22 mouse cellular contexts compared by ENCODE assay signal in the genomic region with DNA sequence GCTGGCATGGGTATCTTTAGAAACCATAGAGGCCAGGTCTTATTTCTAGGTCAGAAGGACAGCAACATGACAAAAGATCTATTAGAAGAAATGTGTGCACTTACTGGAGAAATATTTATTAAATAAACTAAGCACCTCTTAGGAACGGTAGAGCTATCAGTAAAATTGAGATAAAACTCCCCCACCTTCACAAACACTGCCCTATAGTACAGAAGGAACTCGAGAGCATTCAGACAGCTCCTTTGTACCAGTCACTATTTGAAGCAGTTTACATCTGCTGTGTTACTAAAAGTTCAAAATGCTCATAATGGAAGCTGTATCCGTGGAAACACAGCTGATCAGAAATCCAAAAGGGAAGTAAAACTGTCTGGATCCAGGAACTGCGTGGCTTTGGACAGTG. TPM values are rescaled to one million over a fixed set of nuclear protein-coding genes. Genes with fewer than 3 reads are reported as not detected.
DNase-seq lines count a peak whose midpoint lies in the region; ATAC-seq and TF ChIP-seq lines count a peak whose summit lies in the region.
"Had no signal": no experiment of that assay in that cellular context is flagged by ENCODE, and none has a peak within 500 bp of the region (broad histone marks: within the 10 kb centered on the region; RNA-seq: fewer than 3 reads in every experiment).

No protein-coding gene starts in this region.

- no peak for TF ChIP-seq POLR2A in myocyte (IDR thresholded peaks at IDR 0.05; ENCODE audit: insufficient read length, low read depth)

- no peak overlapping the region for H3K9ac ChIP-seq in embryonic facial prominence, embryonic 14.5 days (ENCODE audit: low read depth, low read length)
- no peak overlapping the region for H3K9ac ChIP-seq in heart, embryonic 13.5 days
- H3K9ac ChIP-seq in lung, embryonic 15.5 days: no peak overlapping the region
- H3K9ac ChIP-seq: embryonic facial prominence, embryonic 13.5 days; hindbrain, embryonic 14.5 days; liver, postnatal 0 days; neural tube, embryonic 13.5 days had no signal

- 70% methylated on average over 4 of the region's 4 CpGs for WGBS in embryonic facial prominence, embryonic 14.5 days
- WGBS in embryonic facial prominence, embryonic 10.5 days: 79% methylated on average over 4 of the region's 4 CpGs
- 49% methylated on average over 4 of the region's 4 CpGs for WGBS in heart, embryonic 13.5 days
- WGBS in lung, embryonic 15.5 days: 28% methylated on average over 4 of the region's 4 CpGs

- no peak overlapping the region for H3ac ChIP-seq in myocyte (ENCODE audit: control insufficient read depth, insufficient read length)

- ATAC-seq in embryonic facial prominence, embryonic 14.5 days (ENCODE audit: low read depth): 0 out of 2 replicates have a peak, but pooled peaks have one; percentile 9
- ATAC-seq in heart, embryonic 13.5 days (ENCODE audit: extremely low read depth, insufficient number of reproducible peaks, low FRiP score, low TSS enrichment): no peak
- ATAC-seq in lung, embryonic 15.5 days (ENCODE audit: borderline replicate concordance, extremely low read depth, low FRiP score, low TSS enrichment): no peak
- ATAC-seq: activated CD4-positive, CD25-positive, alpha-beta regulatory T cell, adult 4 months; forebrain, embryonic 16.5 days; intestine, embryonic 16.5 days; liver, postnatal 0 days had no signal

- no peaks in the 10 kb centered on the region for H3K27me3 ChIP-seq in embryonic facial prominence, embryonic 14.5 days (replicated peaks; ENCODE audit: control insufficient read depth, insufficient read depth, low read length)
- no peaks in the 10 kb centered on the region for H3K27me3 ChIP-seq in embryonic facial prominence, embryonic 10.5 days (replicated peaks; ENCODE audit: low read depth, poor library complexity, severe bottlenecking)
- no peaks in the 10 kb centered on the region for H3K27me3 ChIP-seq in heart, embryonic 13.5 days (replicated peaks)
- H3K27me3 ChIP-seq in lung, embryonic 15.5 days: no peaks in the 10 kb centered on the region
- peaks cover 10% of the 10 kb centered on the region for H3K27me3 ChIP-seq in myocyte (ENCODE audit: control insufficient read depth, insufficient read depth, insufficient read length)
- H3K27me3 ChIP-seq: embryonic facial prominence, embryonic 13.5 days; neural tube, embryonic 13.5 days had no signal

- H3K4me1 ChIP-seq in embryonic facial prominence, embryonic 14.5 days (ENCODE audit: control insufficient read depth, insufficient read depth, low read length): no peaks in the 10 kb centered on the region
- H3K4me1 ChIP-seq in embryonic facial prominence, embryonic 10.5 days: peaks cover 20% of the 10 kb centered on the region
- peaks cover 36% of the 10 kb centered on the region for H3K4me1 ChIP-seq in heart, embryonic 13.5 days
- H3K4me1 ChIP-seq in lung, embryonic 15.5 days: peaks cover 5% of the 10 kb centered on the region; the same call in 1 of the 2 replicates
- H3K4me1 ChIP-seq: limb, embryonic 10.5 days; neural tube, embryonic 13.5 days had no signal

- H3K36me3 ChIP-seq in embryonic facial prominence, embryonic 14.5 days (ENCODE audit: control insufficient read depth, insufficient read depth, low read length): no peaks in the 10 kb centered on the region
- H3K36me3 ChIP-seq in embryonic facial prominence, embryonic 10.5 days (replicated peaks): no peaks in the 10 kb centered on the region
- H3K36me3 ChIP-seq in heart, embryonic 13.5 days: no peaks in the 10 kb centered on the region
- H3K36me3 ChIP-seq in lung, embryonic 15.5 days: no peaks in the 10 kb centered on the region
- H3K36me3 ChIP-seq in myocyte (ENCODE audit: control insufficient read depth, insufficient read depth): no peaks in the 10 kb centered on the region
- H3K36me3 ChIP-seq: embryonic facial prominence, embryonic 13.5 days; G1E; limb, embryonic 10.5 days; neural tube, embryonic 13.5 days had no signal

- H3K4me2 ChIP-seq in embryonic facial prominence, embryonic 14.5 days (ENCODE audit: low read depth, low read length): no peak overlapping the region
- peak overlapping the region; percentile 56 for H3K4me2 ChIP-seq in heart, embryonic 13.5 days
- peak overlapping the region; percentile 32; the same call in 1 of the 2 replicates for H3K4me2 ChIP-seq in lung, embryonic 15.5 days
- peak overlapping the region; percentile 35 for H3K4me2 ChIP-seq in myocyte (ENCODE audit: low read depth)
- H3K4me2 ChIP-seq: embryonic facial prominence, embryonic 13.5 days; hindbrain, embryonic 14.5 days; neural tube, embryonic 13.5 days had no signal

- H3K9me3 ChIP-seq in embryonic facial prominence, embryonic 14.5 days (ENCODE audit: control insufficient read depth, low read length): no peaks in the 10 kb centered on the region
- no peaks in the 10 kb centered on the region for H3K9me3 ChIP-seq in embryonic facial prominence, embryonic 10.5 days
- H3K9me3 ChIP-seq in heart, embryonic 13.5 days: no peaks in the 10 kb centered on the region
- no peaks in the 10 kb centered on the region for H3K9me3 ChIP-seq in lung, embryonic 15.5 days
- H3K9me3 ChIP-seq: embryonic facial prominence, embryonic 13.5 days; limb, embryonic 10.5 days; neural tube, embryonic 13.5 days had no signal

- no peak overlapping the region for H3K27ac ChIP-seq in embryonic facial prominence, embryonic 14.5 days (replicated peaks; ENCODE audit: low read depth, low read length)
- no peak overlapping the region for H3K27ac ChIP-seq in embryonic facial prominence, embryonic 10.5 days (replicated peaks)
- peak overlapping the region; percentile 57; the same call in 1 of the 2 replicates for H3K27ac ChIP-seq in heart, embryonic 13.5 days (replicated peaks)
- H3K27ac ChIP-seq in lung, embryonic 15.5 days: peak overlapping the region; percentile 73; the same call in 1 of the 2 replicates
- H3K27ac ChIP-seq: embryonic facial prominence, embryonic 13.5 days; hindbrain, embryonic 14.5 days; limb, embryonic 10.5 days; neural tube, embryonic 13.5 days had no signal

- DNase-seq in embryonic facial prominence, embryonic 14.5 days (ENCODE audit: low spot score): no peak
- DNase-seq in embryonic facial prominence, embryonic 10.5 days (ENCODE audit: low spot score): no peak
- no peak for DNase-seq in heart, postnatal 25 days (ENCODE audit: low spot score)
- no peak for DNase-seq in lung, postnatal 36 days
- no peak for DNase-seq in cerebellum, postnatal 14 days
- DNase-seq: adrenal gland, postnatal 10 days; cerebellum, adult 9-10 months; gastrocnemius, postnatal 10 days; liver, postnatal 0 days; spleen, adult 18-20 months had no signal

- H3K4me3 ChIP-seq in embryonic facial prominence, embryonic 14.5 days (ENCODE audit: low read depth, low read length): no peak overlapping the region
- no peak overlapping the region for H3K4me3 ChIP-seq in embryonic facial prominence, embryonic 10.5 days
- no peak overlapping the region for H3K4me3 ChIP-seq in heart, embryonic 13.5 days
- no peak overlapping the region for H3K4me3 ChIP-seq in lung, embryonic 15.5 days
- H3K4me3 ChIP-seq in myocyte: no peak overlapping the region
- H3K4me3 ChIP-seq: embryonic facial prominence, embryonic 13.5 days; limb, embryonic 10.5 days; neural tube, embryonic 13.5 days had no signal

- no peaks in the 10 kb centered on the region for H3K79me2 ChIP-seq in myocyte (ENCODE audit: control insufficient read depth, insufficient read depth)

- intact Hi-C loops in heart, postnatal 25 days (cut with DNase I): no loop called here

TF ChIP-seq in myocyte, 11 proteins besides CTCF, POLR2A, EP300 and RAD21:
- no peak for TF ChIP-seq E2F4 (IDR thresholded peaks at IDR 0.05; ENCODE audit: insufficient read depth)
- TF ChIP-seq POLR2AphosphoS2 (IDR thresholded peaks at IDR 0.05; ENCODE audit: insufficient read length, low read depth): no peak
- no peak for TF ChIP-seq USF1 (IDR thresholded peaks at IDR 0.05; ENCODE audit: low read depth)
TF ChIP-seq in myocyte: peak in this region for 0.

RNA-seq across cellular contexts. Expression of a gene that starts 26.5 kb away (rescaled TPM):
- polyA plus RNA-seq in embryonic facial prominence, embryonic 14.5 days (2014; fragmentation: Nextera tagmentation; extraction: Ambion mirVana): 9.3 and 10.6 TPM in 2 replicates
- 7.8 and 10.8 TPM in 2 replicates for polyA plus RNA-seq in embryonic facial prominence, embryonic 10.5 days (2016; fragmentation: Nextera tagmentation; extraction: Ambion mirVana)
- 3.7 and 4.0 TPM in 2 replicates for polyA plus RNA-seq in heart, embryonic 13.5 days (2015; fragmentation: Nextera tagmentation; extraction: Ambion mirVana)
- 10 to 100 TPM in 1 of 2 experiments, 1 to 10 TPM in 1; 9.2 to 12.2 TPM for total RNA-seq in heart, postnatal 25 days (2021)
- 10.5 and 10.6 TPM in 2 replicates for polyA plus RNA-seq in lung, embryonic 15.5 days (2015; fragmentation: Nextera tagmentation; extraction: Ambion mirVana)
- polyA plus RNA-seq in myocyte (2012; fragmentation: generic; extraction: Trizol): 0.36 TPM
- total RNA-seq: megakaryocyte, adult 5-6 weeks had no signal
- polyA plus RNA-seq: activated CD4-positive, CD25-positive, alpha-beta regulatory T cell, adult 4 months; G1E had no signal

Comparison
In these comparisons a context has a peak if more than half of its experiments do, and no peak if none do; other contexts are left out.
1. H3K27ac ChIP-seq: peak in heart, embryonic 13.5 days (single experiment) and lung, embryonic 15.5 days (single experiment); none in embryonic facial prominence, embryonic 14.5 days (single experiment) and embryonic facial prominence, embryonic 10.5 days (single experiment).